ENCODE assay signal across 7 mouse cellular contexts in the genomic region with DNA sequence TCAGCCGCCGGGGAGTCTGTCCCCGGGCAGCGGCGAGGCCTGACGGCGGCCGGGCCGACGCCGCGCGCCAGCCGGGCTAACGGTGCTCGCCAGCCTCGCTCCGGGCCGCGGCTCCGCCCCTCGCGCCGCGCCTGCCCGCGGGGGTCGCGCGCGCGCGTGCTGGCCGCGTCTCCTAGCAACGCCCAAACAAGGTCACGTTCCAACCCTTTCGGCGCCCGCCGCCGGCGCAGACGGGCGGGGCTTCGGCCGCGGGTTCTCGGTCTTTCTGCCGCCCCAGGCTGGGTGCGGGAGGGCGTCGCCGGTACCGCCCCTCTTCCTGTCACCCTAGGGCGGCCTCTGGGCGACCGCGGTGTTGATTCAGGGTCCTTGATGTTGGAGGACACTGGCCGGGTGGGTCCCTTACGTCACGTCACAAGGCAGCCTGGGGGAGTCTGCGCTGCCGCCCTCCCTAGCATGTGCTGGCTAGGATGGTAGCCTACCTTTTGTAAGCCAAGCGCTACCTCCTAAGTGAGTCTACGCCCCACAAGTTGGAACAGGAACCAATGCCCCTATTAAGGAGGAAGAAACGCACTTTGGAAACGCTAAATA. TPM values are rescaled to one million over a fixed set of nuclear protein-coding genes. Genes with fewer than 3 reads are reported as not detected.
DNase-seq lines count a peak whose midpoint lies in the region; ATAC-seq lines count a peak whose summit lies in the region.

Gene Arl4a, minus strand, starts transcription at position 150 of the 588 bp plus-strand sequence.

- peak within 1 kb of the TSS; percentile 71 for H3K4me2 ChIP-seq in embryonic facial prominence, embryonic 11.5 days (ENCODE audit: low read depth, low read length)
- H3K4me2 ChIP-seq in midbrain, embryonic 12.5 days (replicated peaks), result peak within 1 kb of the TSS; percentile 70

- DNase-seq in adrenal gland, postnatal 14 days, result peak; percentile 95
- peak; percentile 82 for DNase-seq in embryonic facial prominence, embryonic 11.5 days (ENCODE audit: low spot score)
- DNase-seq in heart, adult 11 months, result peak; percentile 99
- DNase-seq in kidney, adult 11 months, result peak; percentile 86
- DNase-seq in limb, embryonic 10.5 days (ENCODE audit: low spot score), result peak; percentile 93
- DNase-seq in skeletal muscle tissue, adult 2 months (ENCODE audit: low read depth, low spot score), result peak; percentile 77

- H3K4me3 ChIP-seq in embryonic facial prominence, embryonic 11.5 days (ENCODE audit: low read depth, low read length), result peak within 1 kb of the TSS; percentile 89
- peak within 1 kb of the TSS; percentile 82 for H3K4me3 ChIP-seq in limb, embryonic 10.5 days
- peak within 1 kb of the TSS; percentile 89 for H3K4me3 ChIP-seq in midbrain, embryonic 12.5 days

- H3K9ac ChIP-seq in embryonic facial prominence, embryonic 11.5 days (replicated peaks; ENCODE audit: low read length), result peak within 1 kb of the TSS; percentile 73
- peak within 1 kb of the TSS; percentile 77 for H3K9ac ChIP-seq in midbrain, embryonic 12.5 days (replicated peaks)

- WGBS in embryonic facial prominence, embryonic 11.5 days, result under 1% methylated on average over 67 of the region's 68 CpGs
- under 1% methylated on average over 68 of the region's 68 CpGs for WGBS in limb, embryonic 10.5 days
- under 1% methylated on average over 48 of the region's 68 CpGs for WGBS in midbrain, embryonic 12.5 days

- H3K4me1 ChIP-seq in embryonic facial prominence, embryonic 11.5 days (ENCODE audit: control insufficient read depth, insufficient read depth, low read length), result no peaks in the 10 kb centered on the region
- peaks cover 8% of the 10 kb centered on the region; the same call in 1 of the 2 replicates for H3K4me1 ChIP-seq in limb, embryonic 10.5 days
- H3K4me1 ChIP-seq in midbrain, embryonic 12.5 days, result peaks cover 12% of the 10 kb centered on the region; the same call in 1 of the 2 replicates

- peak; percentile 84 for ATAC-seq in embryonic facial prominence, embryonic 11.5 days (replicated peaks; ENCODE audit: insufficient number of reproducible peaks, low FRiP score, low TSS enrichment, low read depth)
- peak; percentile 90 for ATAC-seq in midbrain, embryonic 12.5 days (ENCODE audit: low FRiP score, low read depth)

- peak within 1 kb of the TSS; percentile 80 for H3K27ac ChIP-seq in embryonic facial prominence, embryonic 11.5 days (replicated peaks; ENCODE audit: low read depth, low read length)
- H3K27ac ChIP-seq in limb, embryonic 10.5 days, result peak within 1 kb of the TSS; percentile 89
- H3K27ac ChIP-seq in midbrain, embryonic 12.5 days (replicated peaks), result peak within 1 kb of the TSS; percentile 93

- no peaks in the 10 kb centered on the region for H3K27me3 ChIP-seq in embryonic facial prominence, embryonic 11.5 days (ENCODE audit: control insufficient read depth, insufficient read depth, low read length)
- H3K27me3 ChIP-seq in limb, embryonic 10.5 days (ENCODE audit: low read depth, poor library complexity, severe bottlenecking), result no peaks in the 10 kb centered on the region
- H3K27me3 ChIP-seq in midbrain, embryonic 12.5 days, result no peaks in the 10 kb centered on the region

- no peaks in the 10 kb centered on the region for H3K9me3 ChIP-seq in embryonic facial prominence, embryonic 11.5 days (replicated peaks; ENCODE audit: control insufficient read depth, low read length)
- no peaks in the 10 kb centered on the region for H3K9me3 ChIP-seq in limb, embryonic 10.5 days (replicated peaks)
- H3K9me3 ChIP-seq in midbrain, embryonic 12.5 days, result no peaks in the 10 kb centered on the region

- H3K36me3 ChIP-seq in embryonic facial prominence, embryonic 11.5 days (replicated peaks; ENCODE audit: control insufficient read depth, insufficient read depth, low read depth, low read length), result no peaks in the 10 kb centered on the region
- no peaks in the 10 kb centered on the region for H3K36me3 ChIP-seq in limb, embryonic 10.5 days
- no peaks in the 10 kb centered on the region for H3K36me3 ChIP-seq in midbrain, embryonic 12.5 days

RNA-seq across cellular contexts. Expression of gene Arl4a, which starts in this region (rescaled TPM):
- total RNA-seq in adrenal gland, postnatal 14 days (2021), result 104 and 125 TPM in 2 replicates
- polyA plus RNA-seq in embryonic facial prominence, embryonic 11.5 days (2014; fragmentation: Nextera tagmentation; extraction: Ambion mirVana), result 33.7 and 37.5 TPM in 2 replicates
- 16.3 and 23.8 TPM in 2 replicates for polyA plus RNA-seq in limb, embryonic 10.5 days (2016; fragmentation: Nextera tagmentation; extraction: Ambion mirVana)
- polyA plus RNA-seq in midbrain, embryonic 12.5 days (2016; fragmentation: Nextera tagmentation; extraction: Ambion mirVana), result 89.2 and 98.3 TPM in 2 replicates

Comparison
In these comparisons a context has a peak if more than half of its experiments do, and no peak if none do; other contexts are left out.
1. Peak in every context shown above with its lines: DNase-seq, ATAC-seq, H3K4me3 ChIP-seq and H3K27ac ChIP-seq.